Mouse (Mus musculus): ENCODE results near the gene Cradd. TPM values are rescaled to one million over a fixed set of nuclear protein-coding genes. Genes with fewer than 3 reads are reported as not detected.

Cradd gene
- polyA plus RNA-seq (2012; rRNA removed; ENCODE audit: low replicate concordance), result 20.1 and 20.3 TPM in 2 replicates

GRCm38 (mm10) chr10:95323393-95324277 lies at the start of gene Cradd:
TSS of gene Cradd (minus strand) at chr10:95324133.

Other genes with a start within 250 kb of the Cradd start
- gene Socs2, start 93.0 kb upstream of the Cradd start, polyA plus RNA-seq (2012; rRNA removed; ENCODE audit: low replicate concordance), result 34.4 and 44.9 TPM in 2 replicates
- 28.7 and 35.7 TPM in 2 replicates for gene Mrpl42, start 177.8 kb upstream of the Cradd start, polyA plus RNA-seq (2012; rRNA removed; ENCODE audit: low replicate concordance)
- gene Ube2n, start 191.0 kb upstream of the Cradd start, polyA plus RNA-seq (2012; rRNA removed; ENCODE audit: low replicate concordance), result 8.4 and 9.5 TPM in 2 replicates
- gene Nudt4, start 240.0 kb upstream of the Cradd start, polyA plus RNA-seq (2012; rRNA removed; ENCODE audit: low replicate concordance), result 22.4 and 51.5 TPM in 2 replicates

Measured in duodenum, adult 2 months (tissue).